Mouse (Mus musculus) liver, embryonic 15.5 days (tissue): ENCODE measurements around the gene Muc2. TPM values are rescaled to one million over a fixed set of nuclear protein-coding genes. Genes with fewer than 3 reads are reported as not detected.
A peak's percentile ranks its signal among the peaks of the same experiment; 100 is the strongest.

Experiments
- ATAC-seq: fragments of 200-750 bp; cut with Nextera tagmentation; 2 replicates; pipeline ENCODE4 v1.8.0; 2017; ENCODE audit warnings: moderate number of reproducible peaks, mild to moderate bottlenecking, moderate library complexity; ENCODE audit not compliant: insufficient read depth
- H3K27ac ChIP-seq: fragments of 300-500 bp; sonication (generic); replicated peaks from 2 replicates; pipeline ENCODE4 v1.5.1; 2015; ENCODE audit warnings: mild to moderate bottlenecking, inconsistent platforms
- H3K27me3 ChIP-seq: fragments of 300-500 bp; sonication (generic); 2 replicates; pipeline ENCODE4 v1.6.1; 2015; ENCODE audit warnings: mild to moderate bottlenecking, inconsistent platforms
- H3K36me3 ChIP-seq: fragments of 300-500 bp; sonication (generic); replicated peaks from 2 replicates; pipeline ENCODE4 v1.6.1; 2015; ENCODE audit warnings: moderate library complexity, mild to moderate bottlenecking, inconsistent platforms
- H3K4me1 ChIP-seq: fragments of 300-500 bp; sonication (generic); replicated peaks from 2 replicates; pipeline ENCODE4 v1.6.1; 2015; ENCODE audit warnings: inconsistent platforms
- H3K4me2 ChIP-seq: fragments of 300-500 bp; sonication (generic); 2 replicates; pipeline ENCODE4 v1.6.1; 2015; ENCODE audit warnings: moderate library complexity, mild to moderate bottlenecking, inconsistent platforms
- H3K4me3 ChIP-seq: fragments of 300-500 bp; sonication (generic); replicated peaks from 2 replicates; pipeline ENCODE4 v1.5.1; 2015; ENCODE audit warnings: mild to moderate bottlenecking, inconsistent platforms
- H3K9ac ChIP-seq: fragments of 300-500 bp; sonication (generic); 2 replicates; pipeline ENCODE4 v1.6.1; 2015; ENCODE audit warnings: moderate library complexity, mild to moderate bottlenecking, inconsistent platforms
- H3K9me3 ChIP-seq: fragments of 300-500 bp; sonication (generic); replicated peaks from 2 replicates; pipeline ENCODE4 v1.6.1; 2016; ENCODE audit warnings: inconsistent platforms
- WGBS: fragments of 180-500 bp; shearing (Covaris S2); methylation state at CpG from one replicate; pipeline ENCODE4 v1.1.7; 2015; ENCODE audit warnings: mixed read lengths; ENCODE audit not compliant: insufficient replicate concordance; 5-methylcytosine and 5-hydroxymethylcytosine counted together
- polyA plus RNA-seq: library from polyadenylated mRNA; unstranded; fragments of >200 nt; fragmentation: Nextera tagmentation; extraction: Ambion mirVana; gene quantifications from 2 replicates; pipeline ENCODE4 v1.2.1, GENCODE M21; 2015

Muc2 gene
- polyA plus RNA-seq, 1 experiment from 2014 or later: 0.20 TPM

DNA sequence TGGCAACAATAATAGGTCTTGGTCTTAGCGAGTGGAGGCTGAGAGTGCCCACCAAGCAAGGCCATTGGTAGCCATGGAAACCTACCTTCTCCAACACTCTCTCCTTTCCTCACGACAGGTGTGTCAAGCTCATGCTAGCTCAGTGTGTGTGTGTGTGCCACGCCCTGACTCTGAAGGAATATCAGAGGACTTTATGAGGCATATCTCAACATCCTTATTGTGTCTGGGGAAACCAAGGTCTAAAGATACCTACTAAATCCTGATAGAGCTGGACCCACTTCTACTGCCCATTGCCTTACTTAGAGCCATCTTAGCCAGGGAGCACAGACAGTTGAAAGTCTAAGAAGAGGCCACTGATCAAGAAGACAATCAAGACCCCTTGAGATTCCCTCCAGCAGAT is 80.4 kb downstream of the Muc2 start:
- H3K9me3 ChIP-seq: no peaks in the 10 kb centered on the region
- peak overlapping the region; percentile 70 for H3K4me2 ChIP-seq
- H3K27me3 ChIP-seq: peaks cover 20% of the 10 kb centered on the region
- peak overlapping the region; percentile 91 for H3K27ac ChIP-seq
- no peaks in the 10 kb centered on the region for H3K36me3 ChIP-seq
- H3K4me3 ChIP-seq: peak overlapping the region; percentile 30; the same call in 1 of the 2 replicates
- peak overlapping the region; percentile 57 for H3K9ac ChIP-seq
- WGBS: 52% methylated on average over 3 of the region's 3 CpGs
- H3K4me1 ChIP-seq: peaks cover 84% of the 10 kb centered on the region
- peak; percentile 67 for ATAC-seq

DNA sequence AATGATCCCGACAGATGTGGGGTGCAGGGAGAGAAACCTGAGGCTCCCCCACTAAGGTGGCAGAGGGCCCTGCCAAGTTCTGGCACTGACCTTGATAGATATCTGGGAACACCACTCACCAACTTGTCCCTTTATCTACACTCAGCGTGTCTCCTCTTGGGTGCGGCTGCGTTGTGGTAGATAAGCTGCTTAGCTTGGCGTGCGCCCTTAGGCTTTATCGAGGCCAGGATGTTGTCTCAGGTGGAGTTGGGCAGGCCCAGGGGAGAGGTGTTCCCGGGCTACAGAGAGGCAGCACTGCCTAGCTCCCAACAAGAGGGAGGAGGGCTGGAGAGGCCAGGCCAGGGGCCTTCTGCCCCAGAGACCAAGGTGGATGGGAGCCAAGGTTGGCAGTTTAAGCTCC is 80.8 kb downstream of the Muc2 start:
- ATAC-seq: peak; percentile 99
- Histone ChIP-seq H3K4me1 (peaks cover 86% of the 10 kb centered on the region), H3K27ac (peak overlapping the region; percentile 91), H3K36me3 (no peaks in the 10 kb centered on the region), H3K9ac (peak overlapping the region; percentile 59), H3K27me3 (peaks cover 18% of the 10 kb centered on the region), H3K9me3 (no peaks in the 10 kb centered on the region), H3K4me3 (peak overlapping the region; percentile 30), H3K4me2 (peak overlapping the region; percentile 70)
- WGBS: 11% methylated on average over 8 of the region's 8 CpGs

DNA sequence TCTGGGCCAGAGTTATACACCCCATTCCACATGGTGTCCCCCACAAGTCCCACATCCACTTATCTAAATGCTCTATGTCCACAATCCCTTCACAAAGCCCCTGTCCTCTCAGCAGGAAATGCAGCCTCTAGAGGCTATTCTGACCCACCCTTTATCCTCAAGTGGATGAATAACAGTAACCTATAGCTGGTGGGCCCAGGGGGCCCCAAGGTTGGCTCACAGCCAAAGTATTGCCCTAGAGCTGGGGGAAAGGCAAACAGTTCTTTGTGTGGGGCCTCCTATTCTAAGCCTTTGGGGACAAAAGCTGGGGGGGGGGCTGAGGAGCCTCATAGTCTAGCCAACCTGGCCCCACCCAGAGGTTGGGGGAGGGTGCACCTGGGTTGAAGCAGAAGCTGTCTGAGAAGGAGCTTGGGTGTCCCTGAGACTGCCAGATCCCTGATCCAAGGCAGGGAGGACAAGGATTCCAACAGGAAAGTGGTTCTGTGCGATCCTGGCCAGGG is 82.0 kb downstream of the Muc2 start:
- peak overlapping the region; percentile 70; the same call in 1 of the 2 replicates for H3K4me2 ChIP-seq
- peaks cover 78% of the 10 kb centered on the region for H3K4me1 ChIP-seq
- no peak overlapping the region for H3K4me3 ChIP-seq
- ATAC-seq: no peak
- H3K9me3 ChIP-seq: no peaks in the 10 kb centered on the region
- peak overlapping the region; percentile 59; the same call in 1 of the 2 replicates for H3K9ac ChIP-seq
- no peaks in the 10 kb centered on the region for H3K36me3 ChIP-seq
- 42% methylated on average over 1 of the region's 1 CpGs for WGBS
- H3K27me3 ChIP-seq: peaks cover 21% of the 10 kb centered on the region
- H3K27ac ChIP-seq: peak overlapping the region; percentile 91

DNA sequence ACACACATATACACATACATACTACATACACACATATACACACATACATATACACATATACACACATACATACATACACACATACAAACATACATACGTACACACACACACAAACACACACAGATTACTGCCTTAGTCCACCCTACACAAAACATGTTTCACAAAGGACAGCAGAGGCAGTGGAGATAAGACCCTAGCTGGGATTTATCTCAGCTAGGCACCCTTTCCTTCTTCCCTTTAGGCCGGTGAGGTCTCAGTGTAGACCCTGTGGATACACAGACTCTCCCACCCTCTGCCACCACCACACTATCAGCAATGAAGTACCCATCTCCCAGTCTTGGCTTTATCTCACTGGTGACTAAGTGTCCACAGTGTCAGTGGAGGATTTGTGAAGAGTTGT is 84.7 kb downstream of the Muc2 start:
- no peak overlapping the region for H3K9ac ChIP-seq
- H3K4me3 ChIP-seq: no peak overlapping the region
- no peaks in the 10 kb centered on the region for H3K36me3 ChIP-seq
- 27% methylated on average over 2 of the region's 2 CpGs for WGBS
- H3K27ac ChIP-seq: 0 out of 2 replicates have a peak overlapping the region, but pooled peaks have one; percentile 14
- peaks cover 61% of the 10 kb centered on the region for H3K4me1 ChIP-seq
- peaks cover 41% of the 10 kb centered on the region for H3K27me3 ChIP-seq
- H3K4me2 ChIP-seq: no peak overlapping the region
- no peaks in the 10 kb centered on the region for H3K9me3 ChIP-seq
- no peak for ATAC-seq

DNA sequence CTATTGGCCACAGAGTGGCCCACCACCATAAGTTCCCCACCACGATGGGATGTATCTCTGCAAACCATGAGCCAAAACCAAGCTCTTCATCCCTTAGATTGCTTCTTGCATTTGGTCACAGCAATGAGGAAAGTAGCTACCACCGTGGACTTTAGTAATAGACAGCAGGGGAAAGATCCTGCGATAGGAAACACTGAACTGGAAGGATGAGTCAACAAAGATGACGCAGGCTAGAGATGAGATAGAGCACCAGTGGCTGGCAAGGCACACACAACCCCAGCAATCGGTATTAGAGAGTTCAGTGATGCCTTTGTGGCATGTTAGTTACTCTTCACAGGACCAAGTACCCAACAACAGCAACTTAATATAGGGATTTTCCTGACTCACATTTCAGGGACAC is 86.1 kb downstream of the Muc2 start:
- no peak for ATAC-seq
- no peaks in the 10 kb centered on the region for H3K9me3 ChIP-seq
- 68% methylated on average over 5 of the region's 5 CpGs for WGBS

DNA sequence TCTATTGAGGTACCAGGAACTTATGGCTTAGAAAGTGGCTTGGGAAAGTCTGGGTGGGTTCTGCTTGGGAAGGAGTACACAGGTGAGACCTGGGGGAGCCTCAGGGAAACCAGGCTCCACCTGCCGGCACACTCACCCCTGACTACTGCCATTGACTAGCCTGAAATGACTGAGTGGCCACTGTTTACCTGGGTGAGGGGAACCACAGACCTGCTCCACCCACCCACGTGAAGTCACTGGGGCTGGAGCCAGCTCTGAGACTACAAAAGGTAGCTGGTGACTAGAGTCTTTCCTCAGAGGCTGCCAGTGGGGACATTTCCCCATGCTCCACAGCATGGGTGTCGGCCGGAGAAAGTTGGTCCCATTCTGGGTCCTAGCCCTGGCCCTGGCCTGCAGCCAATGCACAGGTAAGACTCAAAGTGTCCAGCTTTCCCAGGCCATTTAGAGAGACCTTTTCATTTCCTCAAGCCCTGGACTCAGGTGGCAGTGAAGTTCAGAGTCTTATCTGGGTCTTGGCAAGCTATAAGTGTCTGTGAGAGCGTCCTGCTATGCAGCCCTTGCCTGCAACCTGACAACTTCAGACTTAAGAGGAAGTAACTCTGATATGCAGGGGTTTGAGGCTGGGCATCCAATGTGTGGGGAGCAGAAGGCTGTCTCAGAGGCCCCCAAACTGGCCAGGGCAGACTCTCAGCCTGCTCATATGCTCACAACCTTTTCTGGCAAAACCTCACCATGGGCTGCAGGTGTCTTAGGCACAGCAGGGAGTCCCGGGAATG is 98.7 kb downstream of the Muc2 start, which contains the start of gene Muc5ac:
Gene Muc5ac, plus strand, starts transcription at position 296 of the 776 bp plus-strand sequence.
- WGBS: 59% methylated on average over 6 of the region's 6 CpGs
- H3K9me3 ChIP-seq: no peaks in the 10 kb centered on the region
- H3K9ac ChIP-seq: no peak within 1 kb of the TSS
- H3K36me3 ChIP-seq: no peaks in the 10 kb centered on the region
- H3K4me2 ChIP-seq: no peak within 1 kb of the TSS
- H3K4me1 ChIP-seq: no peaks in the 10 kb centered on the region
- H3K27me3 ChIP-seq: peaks cover 73% of the 10 kb centered on the region
- H3K4me3 ChIP-seq: no peak within 1 kb of the TSS
- no peak for ATAC-seq
- H3K27ac ChIP-seq: no peak within 1 kb of the TSS

More for the DNA sequence above, 86.1 kb downstream of the Muc2 start:
- H3K27ac ChIP-seq: no peak overlapping the region
- no peaks in the 10 kb centered on the region for H3K36me3 ChIP-seq
- no peak overlapping the region for H3K4me2 ChIP-seq
- no peak overlapping the region for H3K4me3 ChIP-seq
- no peak overlapping the region for H3K9ac ChIP-seq
- peaks cover 54% of the 10 kb centered on the region for H3K27me3 ChIP-seq
- H3K4me1 ChIP-seq: peaks cover 47% of the 10 kb centered on the region

DNA sequence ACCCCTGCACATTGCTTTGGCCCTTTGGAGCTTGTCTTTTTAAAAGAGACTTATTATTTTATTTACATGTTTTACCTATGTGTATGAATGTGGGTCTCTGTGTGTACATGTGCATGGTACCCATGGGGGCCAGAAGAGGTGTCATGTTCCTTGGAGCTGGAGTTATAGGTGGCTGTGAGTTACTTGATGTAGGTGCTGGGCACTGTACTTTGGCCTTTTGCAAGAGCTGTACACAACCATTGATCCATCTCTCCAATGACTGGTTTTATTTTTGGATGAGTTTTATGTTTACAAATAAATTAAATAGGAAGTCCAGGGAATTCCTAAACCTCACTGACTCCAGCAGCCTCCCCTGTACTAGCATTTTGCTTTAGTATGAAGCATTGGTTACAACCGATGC is 104.1 kb downstream of the Muc2 start:
- no peak overlapping the region for H3K27ac ChIP-seq
- H3K9me3 ChIP-seq: 0 out of 2 replicates have a peak, but pooled peaks cover 10% of the 10 kb centered on the region
- H3K4me2 ChIP-seq: no peak overlapping the region
- no peak overlapping the region for H3K4me3 ChIP-seq
- H3K27me3 ChIP-seq: peaks cover 55% of the 10 kb centered on the region
- H3K9ac ChIP-seq: no peak overlapping the region
- 69% methylated on average over 1 of the region's 1 CpGs for WGBS
- H3K4me1 ChIP-seq: no peaks in the 10 kb centered on the region
- H3K36me3 ChIP-seq: no peaks in the 10 kb centered on the region
- ATAC-seq: no peak

DNA sequence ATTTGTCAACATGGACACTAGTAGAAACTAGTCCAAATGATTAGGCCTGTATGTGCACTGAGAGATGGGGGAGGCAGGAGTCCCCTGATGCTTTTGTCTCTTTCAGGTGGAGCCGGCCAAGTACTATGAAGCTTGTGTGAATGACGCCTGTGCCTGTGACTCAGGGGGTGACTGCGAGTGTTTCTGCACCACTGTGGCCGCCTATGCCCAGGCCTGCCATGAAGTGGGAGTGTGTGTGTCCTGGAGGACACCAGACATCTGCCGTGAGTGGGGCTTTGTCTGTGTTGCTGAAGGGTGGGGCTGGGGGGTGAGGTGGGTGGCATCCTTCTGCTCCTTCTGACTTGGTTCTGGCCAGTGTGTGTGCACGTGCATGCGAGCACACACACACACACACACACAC is 113.1 kb downstream of the Muc2 start:
- Histone ChIP-seq H3K9me3 (0 out of 2 replicates have a peak, but pooled peaks cover 2% of the 10 kb centered on the region), H3K4me1 (no peaks in the 10 kb centered on the region), H3K9ac (no peak overlapping the region), H3K27ac (no peak overlapping the region), H3K36me3 (no peaks in the 10 kb centered on the region), H3K4me2 (no peak overlapping the region), H3K27me3 (peaks cover 26% of the 10 kb centered on the region; the same call in 1 of the 2 replicates), H3K4me3 (no peak overlapping the region)
- no peak for ATAC-seq
- 73% methylated on average over 7 of the region's 7 CpGs for WGBS

Other genes with a start within 250 kb of the Muc2 start
- 10.3 and 10.7 TPM in 2 replicates for gene Pidd1, start 246.3 kb upstream of the Muc2 start, polyA plus RNA-seq
- 591 and 741 TPM in 2 replicates for gene Rplp2, start 243.0 kb upstream of the Muc2 start, polyA plus RNA-seq
- 13.9 and 15.3 TPM in 2 replicates for gene Pnpla2, start 235.1 kb upstream of the Muc2 start, polyA plus RNA-seq
- 3.9 and 5.2 TPM in 2 replicates for gene Cracr2b, start 229.2 kb upstream of the Muc2 start, polyA plus RNA-seq
- 5.0 and 6.3 TPM in 2 replicates for gene Cd151, start 222.9 kb upstream of the Muc2 start, polyA plus RNA-seq
- 41.7 and 43.9 TPM in 2 replicates for gene Polr2l, start 215.2 kb upstream of the Muc2 start, polyA plus RNA-seq
- gene Tspan4, start 215.1 kb upstream of the Muc2 start, polyA plus RNA-seq: 47.7 and 55.0 TPM in 2 replicates
- 25.2 and 27.9 TPM in 2 replicates for gene Chid1, start 150.5 kb upstream of the Muc2 start, polyA plus RNA-seq
- 67.6 and 73.8 TPM in 2 replicates for gene Ap2a2, start 128.2 kb upstream of the Muc2 start, polyA plus RNA-seq
- gene Muc6, start 35.0 kb upstream of the Muc2 start, polyA plus RNA-seq: 3.1 and 3.3 TPM in 2 replicates
- not detected in 2 replicates for gene Muc5ac, start 98.6 kb downstream of the Muc2 start, polyA plus RNA-seq
- 0.01 TPM in 2 replicates for gene Muc5b, start 148.7 kb downstream of the Muc2 start, polyA plus RNA-seq
- gene Tollip, start 228.2 kb downstream of the Muc2 start, polyA plus RNA-seq: 23.1 and 25.6 TPM in 2 replicates